Mouse (Mus musculus) large intestine, adult 2 months (tissue): ENCODE measurements around the gene Fgfbp1. TPM values are rescaled to one million over a fixed set of nuclear protein-coding genes. Genes with fewer than 3 reads are reported as not detected.

Experiments used
- DNase-seq: peaks from one replicate; pipeline ENCODE4 v3.0.0-alpha.2; 2012; ENCODE audit warnings: low read depth, low spot score
- WGBS: fragments of 180-500 bp; shearing (Covaris S2); methylation state at CpG from one replicate; pipeline ENCODE4 v1.1.7; 2018; 5-methylcytosine and 5-hydroxymethylcytosine counted together
- polyA plus RNA-seq: library from polyadenylated mRNA; depleted of rRNA; stranded (reverse); fragments of >200 nt; gene quantifications from 2 replicates; pipeline ENCODE4 v1.2.3, GENCODE M21; 2012; rRNA removed

Gene Fgfbp1
- polyA plus RNA-seq, 1 experiment: 75.7 TPM

GRCm38 (mm10) chr5:43947330-43947977, 34.1 kb downstream of the Fgfbp1 start:
- WGBS: 19% methylated on average over 9 of the region's 9 CpGs
- DNase-seq: no peak

- 38% methylated on average over 2 of the region's 2 CpGs for WGBS
- no peak for DNase-seq
These were observed 48.3 kb downstream of the Fgfbp1 start for GRCm38 (mm10) chr5:43933269-43933668.

Other genes with a start within 250 kb of the Fgfbp1 start
- gene Bst1, start 162.9 kb downstream of the Fgfbp1 start, polyA plus RNA-seq: 28.4 and 64.2 TPM in 2 replicates
- 23.1 and 33.6 TPM in 2 replicates for gene Fbxl5, start 160.1 kb downstream of the Fgfbp1 start, polyA plus RNA-seq
- 54.3 and 78.0 TPM in 2 replicates for gene Cd38, start 113.2 kb downstream of the Fgfbp1 start, polyA plus RNA-seq
- gene Gm7879, start 68.6 kb downstream of the Fgfbp1 start, polyA plus RNA-seq: 1.6 and 2.0 TPM in 2 replicates
- 20.4 and 23.0 TPM in 2 replicates for gene Prom1, start 120.3 kb upstream of the Fgfbp1 start, polyA plus RNA-seq
- 15.6 and 21.8 TPM in 2 replicates for gene Tapt1, start 244.8 kb upstream of the Fgfbp1 start, polyA plus RNA-seq